Mouse (Mus musculus) lung, embryonic 16.5 days (tissue): ENCODE results near the gene Vsx2. TPM values are rescaled to one million over a fixed set of nuclear protein-coding genes. Genes with fewer than 3 reads are reported as not detected.
A peak's percentile ranks its signal among the peaks of the same experiment; 100 is the strongest.
"Not testable (repeated sequence)": the region's sequence is repeated elsewhere in the genome, so short reads cannot be mapped to it uniquely, and the experiment has no call there.

Experiments
- ATAC-seq: fragments of 200-750 bp; cut with Nextera tagmentation; 2 replicates; pipeline ENCODE4 v1.8.0; 2017; ENCODE audit warnings: low read depth, mild to moderate bottlenecking, moderate library complexity
- H3K27ac ChIP-seq: fragments of 300-500 bp; sonication (generic); 2 replicates; pipeline ENCODE4 v1.5.1; 2014; ENCODE audit warnings: mild to moderate bottlenecking, control low read depth, low read length
- H3K27me3 ChIP-seq: fragments of 300-500 bp; sonication (generic); 2 replicates; pipeline ENCODE4 v1.6.1; 2014; ENCODE audit warnings: low read depth, low read length, mixed read lengths; ENCODE audit not compliant: control insufficient read depth, insufficient read depth
- H3K36me3 ChIP-seq: fragments of 300-500 bp; sonication (generic); 2 replicates; pipeline ENCODE4 v1.6.1; 2014; ENCODE audit warnings: low read length; ENCODE audit not compliant: control insufficient read depth, insufficient read depth
- H3K4me1 ChIP-seq: fragments of 300-500 bp; sonication (generic); replicated peaks from 2 replicates; pipeline ENCODE4 v1.6.1; 2014; ENCODE audit warnings: low read length, mixed read lengths; ENCODE audit not compliant: control insufficient read depth, insufficient read depth
- H3K4me2 ChIP-seq: fragments of 300-500 bp; sonication (generic); 2 replicates; pipeline ENCODE4 v1.6.1; 2014; ENCODE audit warnings: low read depth, low read length, control low read depth
- H3K4me3 ChIP-seq: fragments of 300-500 bp; sonication (generic); 2 replicates; pipeline ENCODE4 v1.5.1; 2014; ENCODE audit warnings: mild to moderate bottlenecking, low read length, control low read depth
- H3K9ac ChIP-seq: fragments of 300-500 bp; sonication (generic); 2 replicates; pipeline ENCODE4 v1.6.1; 2014; ENCODE audit warnings: low read length, control low read depth
- H3K9me3 ChIP-seq: fragments of 300-500 bp; sonication (generic); 2 replicates; pipeline ENCODE4 v1.6.1; 2016; ENCODE audit warnings: low read length; ENCODE audit not compliant: control insufficient read depth
- WGBS: fragments of 180-500 bp; shearing (Covaris S2); extraction: QIAGEN DNeasy Blood & Tissue Kit; methylation state at CpG from one replicate; pipeline ENCODE4 v1.1.7; 2014; 5-methylcytosine and 5-hydroxymethylcytosine counted together
- polyA plus RNA-seq: library from polyadenylated mRNA; unstranded; fragments of >200 nt; fragmentation: Nextera tagmentation; extraction: Ambion mirVana; gene quantifications from 2 replicates; pipeline ENCODE4 v1.2.1, GENCODE M21; 2015

The Vsx2 gene
- polyA plus RNA-seq, 1 experiment from 2014 or later, result not detected

DNA sequence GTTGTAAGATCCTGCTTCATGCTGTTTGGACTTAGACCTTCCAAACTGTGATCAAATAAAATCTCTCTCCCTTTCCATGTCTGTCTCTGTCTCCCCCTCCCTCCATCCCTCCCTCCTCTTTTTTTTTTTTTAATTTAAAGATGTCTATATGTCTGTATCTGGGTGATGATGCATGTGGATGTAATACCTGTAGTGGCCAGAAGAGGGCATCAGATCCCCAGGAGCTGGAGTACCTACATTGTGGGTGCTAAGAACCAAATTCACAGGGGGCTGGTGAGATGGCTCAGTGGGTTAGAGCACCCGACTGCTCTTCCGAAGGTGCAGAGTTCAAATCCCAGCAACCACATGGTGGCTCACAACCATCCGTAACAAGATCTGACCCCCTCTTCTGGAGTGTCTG is 30.0 kb upstream of the Vsx2 start:
- not testable (repeated sequence) for ATAC-seq, H3K9me3 ChIP-seq, H3K27me3 ChIP-seq, H3K4me2 ChIP-seq, H3K9ac ChIP-seq, H3K4me3 ChIP-seq, H3K27ac ChIP-seq, H3K4me1 ChIP-seq, H3K36me3 ChIP-seq
- 81% methylated on average over 3 of the region's 3 CpGs for WGBS

DNA sequence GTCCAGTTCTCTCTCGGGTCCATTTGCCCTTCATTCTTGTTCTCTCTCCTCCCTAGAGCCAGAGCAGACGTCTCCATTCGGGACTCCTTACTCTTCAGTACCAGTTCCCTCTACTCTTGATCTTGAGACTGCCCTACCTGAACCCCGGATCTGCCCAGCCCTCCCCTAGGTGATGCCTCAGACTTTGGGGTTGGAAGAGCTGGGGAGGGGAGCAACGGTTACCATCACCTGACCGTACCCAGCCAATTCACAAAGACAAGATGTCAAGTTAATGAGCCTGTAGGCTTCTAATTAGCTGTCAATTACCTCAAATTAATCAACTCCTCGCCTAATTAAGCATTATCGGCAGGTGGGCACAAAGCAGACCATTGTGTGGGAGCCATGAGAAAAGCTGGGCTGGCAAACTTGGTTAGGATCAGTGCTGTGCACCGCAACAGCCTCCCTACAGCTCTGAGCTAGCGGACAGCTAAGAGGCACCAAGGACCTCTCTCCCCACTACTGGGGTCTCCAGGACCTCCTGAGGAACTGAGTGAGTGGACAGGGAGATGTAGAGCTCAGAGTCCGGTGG is 28.1 kb upstream of the Vsx2 start:
- no peaks in the 10 kb centered on the region for H3K36me3 ChIP-seq
- no peaks in the 10 kb centered on the region for H3K27me3 ChIP-seq
- no peak overlapping the region for H3K4me3 ChIP-seq
- H3K9ac ChIP-seq, result no peak overlapping the region
- no peak overlapping the region for H3K27ac ChIP-seq
- no peaks in the 10 kb centered on the region for H3K9me3 ChIP-seq
- no peaks in the 10 kb centered on the region for H3K4me1 ChIP-seq
- ATAC-seq, result no peak
- WGBS, result 77% methylated on average over 11 of the region's 11 CpGs
- H3K4me2 ChIP-seq, result no peak overlapping the region

DNA sequence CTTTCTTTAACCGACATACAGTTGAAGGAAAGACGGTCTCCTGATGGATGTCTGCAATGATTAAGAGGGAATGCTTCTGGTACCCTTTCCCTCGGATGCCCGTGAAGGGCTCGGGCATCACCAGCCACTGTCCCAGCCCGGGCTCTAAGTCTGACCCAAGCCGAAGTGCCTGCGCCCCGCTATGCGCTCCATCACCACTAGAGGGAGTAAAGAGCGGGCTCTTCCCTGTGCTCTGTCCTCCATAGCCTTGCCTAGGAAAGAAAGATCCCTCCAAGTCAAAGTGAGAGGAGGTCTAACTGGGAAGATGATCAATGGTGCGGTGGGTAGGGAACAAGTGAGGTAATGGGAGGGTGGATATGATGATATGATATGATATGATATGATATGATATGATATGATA is 23.5 kb upstream of the Vsx2 start:
- ATAC-seq, result peak; percentile 66; the same call in 1 of the 2 replicates
- no peaks in the 10 kb centered on the region for H3K9me3 ChIP-seq
- no peak overlapping the region for H3K4me2 ChIP-seq
- no peaks in the 10 kb centered on the region for H3K4me1 ChIP-seq
- H3K27me3 ChIP-seq, result no peaks in the 10 kb centered on the region
- H3K9ac ChIP-seq, result no peak overlapping the region
- H3K36me3 ChIP-seq, result no peaks in the 10 kb centered on the region
- 2% methylated on average over 12 of the region's 12 CpGs for WGBS
- no peak overlapping the region for H3K4me3 ChIP-seq
- no peak overlapping the region for H3K27ac ChIP-seq

DNA sequence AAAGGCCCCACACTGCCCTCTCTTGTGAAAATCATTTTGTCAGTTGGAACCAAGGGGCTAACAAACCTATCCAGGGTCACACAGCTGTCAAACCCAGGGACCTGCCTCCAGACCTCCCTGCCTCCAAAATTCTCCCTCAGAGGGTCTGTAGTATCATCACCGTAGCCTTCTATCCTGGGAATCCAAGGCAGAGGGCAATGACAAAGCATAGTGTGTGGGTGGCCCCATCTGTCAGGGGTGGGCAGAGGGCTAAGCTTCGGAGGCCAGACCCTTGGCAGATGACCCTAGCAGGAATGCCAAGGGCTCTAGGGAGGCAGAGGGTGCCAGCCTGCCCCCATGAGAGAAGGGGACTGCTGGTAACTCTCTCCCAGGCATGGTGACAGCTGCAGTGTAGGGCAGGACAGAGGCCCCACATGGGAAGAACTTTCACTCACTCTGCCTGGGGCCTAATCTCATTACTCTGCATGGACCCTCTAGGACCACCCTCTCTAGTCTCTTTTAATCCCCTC is 22.9 kb upstream of the Vsx2 start:
- H3K4me3 ChIP-seq, result no peak overlapping the region
- no peak for ATAC-seq
- H3K36me3 ChIP-seq, result no peaks in the 10 kb centered on the region
- no peak overlapping the region for H3K27ac ChIP-seq
- H3K27me3 ChIP-seq, result no peaks in the 10 kb centered on the region
- 74% methylated on average over 2 of the region's 2 CpGs for WGBS
- no peaks in the 10 kb centered on the region for H3K9me3 ChIP-seq
- no peak overlapping the region for H3K4me2 ChIP-seq
- no peaks in the 10 kb centered on the region for H3K4me1 ChIP-seq
- no peak overlapping the region for H3K9ac ChIP-seq

DNA sequence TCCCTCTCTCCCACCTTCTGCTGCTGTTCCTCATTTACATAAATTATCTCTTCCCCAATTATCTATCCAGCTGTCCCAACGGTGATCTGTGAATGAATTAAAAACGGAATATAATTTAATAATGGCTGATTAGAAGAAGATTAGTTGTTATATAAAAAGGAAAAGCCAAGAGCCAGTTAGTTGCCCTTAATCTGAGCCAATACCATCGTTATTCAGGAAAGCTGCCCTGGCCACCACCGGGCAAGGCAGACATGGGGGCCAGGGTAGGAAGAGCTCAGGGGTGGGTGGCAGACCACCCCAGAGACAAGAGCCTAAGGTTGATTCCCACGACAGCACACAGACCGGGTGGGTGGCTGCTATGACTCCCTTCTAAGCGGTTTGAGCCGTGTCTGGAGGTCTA is 21.3 kb upstream of the Vsx2 start:
- H3K9ac ChIP-seq, result no peak overlapping the region
- no peak for ATAC-seq
- no peaks in the 10 kb centered on the region for H3K27me3 ChIP-seq
- WGBS, result 55% methylated on average over 8 of the region's 8 CpGs
- H3K4me1 ChIP-seq, result no peaks in the 10 kb centered on the region
- no peak overlapping the region for H3K4me2 ChIP-seq
- no peaks in the 10 kb centered on the region for H3K9me3 ChIP-seq
- no peak overlapping the region for H3K4me3 ChIP-seq
- H3K36me3 ChIP-seq, result no peaks in the 10 kb centered on the region
- H3K27ac ChIP-seq, result no peak overlapping the region

DNA sequence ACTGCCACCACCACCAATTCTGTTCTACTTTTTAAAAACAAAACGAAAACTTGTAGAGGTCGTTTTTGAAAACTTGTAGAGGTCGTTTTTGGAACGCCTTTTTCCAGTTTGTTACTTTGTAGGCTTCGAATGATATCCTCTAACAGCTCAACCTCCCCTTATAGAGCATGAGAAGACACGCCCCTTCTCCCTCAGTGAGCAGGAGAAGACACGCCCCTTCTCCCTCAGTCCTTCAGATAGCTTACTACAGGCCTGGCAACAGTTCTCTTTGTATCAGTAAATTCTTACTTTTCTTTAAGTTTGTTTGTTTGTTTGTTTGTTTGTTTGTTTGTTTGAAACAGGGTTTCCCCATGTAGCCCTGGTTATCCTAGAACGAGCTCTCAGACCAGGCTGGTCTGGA is 14.3 kb upstream of the Vsx2 start:
- H3K9ac ChIP-seq, result no peak overlapping the region
- no peak overlapping the region for H3K4me2 ChIP-seq
- no peak overlapping the region for H3K4me3 ChIP-seq
- H3K27me3 ChIP-seq, result no peaks in the 10 kb centered on the region
- whole genome bisulfite sequencing, result 44% methylated on average over 8 of the region's 8 CpGs
- H3K27ac ChIP-seq, result no peak overlapping the region
- H3K4me1 ChIP-seq, result no peaks in the 10 kb centered on the region
- no peak for ATAC-seq
- H3K36me3 ChIP-seq, result no peaks in the 10 kb centered on the region
- no peaks in the 10 kb centered on the region for H3K9me3 ChIP-seq

- peaks cover 6% of the 10 kb centered on the region; the same call in 1 of the 2 replicates for H3K27me3 ChIP-seq
- no peaks in the 10 kb centered on the region for H3K9me3 ChIP-seq
- no peak overlapping the region for H3K27ac ChIP-seq
- H3K4me2 ChIP-seq, result no peak overlapping the region
- no peaks in the 10 kb centered on the region for H3K4me1 ChIP-seq
- ATAC-seq, result no peak
- WGBS, result 47% methylated on average over 4 of the region's 4 CpGs
- no peaks in the 10 kb centered on the region for H3K36me3 ChIP-seq
- no peak overlapping the region for H3K4me3 ChIP-seq
- H3K9ac ChIP-seq, result no peak overlapping the region
These were observed 7.0 kb upstream of the Vsx2 start for GRCm38 (mm10) chr12:84562558-84562957.

DNA sequence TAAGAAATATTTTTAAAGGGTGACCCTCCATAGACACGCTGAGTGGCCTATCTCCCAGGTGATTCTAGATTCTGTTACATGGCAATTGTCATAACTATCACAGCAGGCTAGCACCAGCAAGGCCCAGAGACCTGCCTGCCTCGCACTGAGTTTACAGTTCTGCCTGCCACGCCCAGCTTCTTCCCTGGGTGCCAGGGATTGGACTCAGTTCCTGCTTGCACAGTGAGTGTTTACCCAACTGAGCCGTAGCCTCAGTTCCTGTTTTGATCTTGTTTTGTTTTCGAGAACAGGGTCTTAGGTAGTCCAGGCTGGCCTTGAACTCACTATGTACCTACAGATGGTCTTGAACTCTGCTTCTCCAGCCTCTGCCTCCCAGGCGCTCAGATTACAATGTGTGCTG is 2.0 kb upstream of the Vsx2 start:
- Histone ChIP-seq H3K36me3 (no peaks in the 10 kb centered on the region), H3K4me3 (no peak overlapping the region), H3K9me3 (no peaks in the 10 kb centered on the region), H3K27me3 (peaks cover 53% of the 10 kb centered on the region), H3K4me1 (0 out of 2 replicates have a peak, but pooled peaks cover 5% of the 10 kb centered on the region), H3K4me2 (no peak overlapping the region), H3K9ac (no peak overlapping the region), H3K27ac (no peak overlapping the region)
- no peak for ATAC-seq
- 58% methylated on average over 6 of the region's 6 CpGs for WGBS

DNA sequence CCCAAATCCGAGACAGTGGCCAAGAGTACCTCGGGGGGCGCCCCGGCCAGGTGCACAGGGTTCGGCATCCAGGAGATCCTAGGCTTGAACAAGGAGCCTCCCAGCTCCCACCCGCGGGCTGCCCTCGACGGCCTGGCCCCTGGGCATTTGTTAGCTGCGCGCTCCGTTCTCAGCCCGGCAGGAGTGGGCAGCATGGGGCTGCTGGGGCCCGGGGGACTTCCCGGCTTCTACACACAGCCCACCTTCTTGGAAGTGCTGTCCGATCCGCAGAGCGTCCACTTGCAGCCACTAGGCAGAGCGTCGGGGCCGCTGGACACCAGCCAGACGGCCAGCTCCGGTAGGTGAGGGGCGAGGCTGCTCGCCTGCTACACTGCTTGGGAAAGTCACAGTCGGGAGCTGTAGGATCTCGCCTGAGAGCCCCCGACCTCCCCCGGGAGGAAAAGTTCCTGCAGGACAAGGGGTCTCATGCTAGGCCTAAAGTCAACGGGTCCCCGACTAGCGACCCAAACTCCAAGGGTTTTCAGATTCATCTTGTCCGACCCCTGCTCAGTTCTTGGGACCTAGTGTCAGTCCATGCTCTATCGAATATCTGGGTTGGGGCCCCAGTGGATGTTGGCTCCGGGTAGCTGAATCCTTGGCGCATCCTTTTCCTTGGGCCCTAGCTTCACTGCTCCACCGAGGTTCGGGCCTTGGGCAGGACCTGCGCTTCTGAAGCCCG is 573 bp downstream of the Vsx2 start:
- no peak overlapping the region for H3K9ac ChIP-seq
- ATAC-seq, result 0 out of 2 replicates have a peak, but pooled peaks have one; percentile 15
- no peaks in the 10 kb centered on the region for H3K9me3 ChIP-seq
- H3K27ac ChIP-seq, result no peak overlapping the region
- no peaks in the 10 kb centered on the region for H3K36me3 ChIP-seq
- 0 out of 2 replicates have a peak, but pooled peaks cover 5% of the 10 kb centered on the region for H3K4me1 ChIP-seq
- WGBS, result 2% methylated on average over 40 of the region's 40 CpGs
- H3K4me2 ChIP-seq, result no peak overlapping the region
- H3K4me3 ChIP-seq, result no peak overlapping the region
- peaks cover 65% of the 10 kb centered on the region for H3K27me3 ChIP-seq
